13 mouse cellular contexts compared by ENCODE assay signal in genomic region chr8:121675701-121676100, GRCm38 (mm10). TPM values are rescaled to one million over a fixed set of nuclear protein-coding genes. Genes with fewer than 3 reads are reported as not detected.
DNase-seq lines count a peak whose midpoint lies in the region; ATAC-seq lines count a peak whose summit lies in the region.
"Had no signal": no experiment of that assay in that cellular context is flagged by ENCODE, and none has a peak within 500 bp of the region (broad histone marks: within the 10 kb centered on the region; RNA-seq: fewer than 3 reads in every experiment).

No protein-coding gene starts in this region.

- H3K27me3 ChIP-seq in kidney, embryonic 16.5 days (ENCODE audit: insufficient read depth, low read length), result no peaks in the 10 kb centered on the region
- H3K27me3 ChIP-seq in midbrain, embryonic 14.5 days (ENCODE audit: control insufficient read depth, insufficient read depth, low read length), result no peaks in the 10 kb centered on the region
- no peaks in the 10 kb centered on the region for H3K27me3 ChIP-seq in midbrain, embryonic 10.5 days (ENCODE audit: low read depth, poor library complexity, severe bottlenecking)
- H3K27me3 ChIP-seq: heart, embryonic 13.5 days; neural tube, embryonic 12.5 days had no signal

- no peak overlapping the region; the same call in 1 of the 2 replicates for H3K4me2 ChIP-seq in kidney, embryonic 16.5 days (replicated peaks; ENCODE audit: low read depth, low read length)
- no peak overlapping the region for H3K4me2 ChIP-seq in midbrain, embryonic 14.5 days (ENCODE audit: low read length)
- H3K4me2 ChIP-seq: heart, embryonic 13.5 days; neural tube, embryonic 12.5 days had no signal

- intact Hi-C loops in gastrocnemius, postnatal 36 days (cut with DNase I), result no loop called here

- DNase-seq in kidney, adult 18-20 months, result peak; percentile 76
- DNase-seq in R1 (ENCODE audit: low read depth, low spot score), result peak; percentile 35
- DNase-seq in gastrocnemius, postnatal 36 days, result peak; percentile 59 to 73
- peak; percentile 86 for DNase-seq in lung, postnatal 10 days
- DNase-seq in midbrain, embryonic 14.5 days, result no peak
- DNase-seq in midbrain, embryonic 10.5 days (ENCODE audit: low spot score), result no peak
- no peak for DNase-seq in thymus, adult 18-20 months
- DNase-seq: cerebellum, postnatal 36 days had no signal

- peaks cover 5% of the 10 kb centered on the region; the same call in 1 of the 2 replicates for H3K4me1 ChIP-seq in kidney, embryonic 16.5 days (ENCODE audit: insufficient read depth, low read length)
- H3K4me1 ChIP-seq in midbrain, embryonic 14.5 days (ENCODE audit: control insufficient read depth, insufficient read depth, low read length), result 0 out of 2 replicates have a peak, but pooled peaks cover 3% of the 10 kb centered on the region
- H3K4me1 ChIP-seq in midbrain, embryonic 10.5 days, result 0 out of 2 replicates have a peak, but pooled peaks cover 9% of the 10 kb centered on the region
- H3K4me1 ChIP-seq: heart, embryonic 13.5 days; neural tube, embryonic 12.5 days had no signal

- WGBS in kidney, embryonic 16.5 days, result 42% methylated on average over 20 of the region's 20 CpGs
- 66% methylated on average over 20 of the region's 20 CpGs for WGBS in midbrain, embryonic 14.5 days
- 63% methylated on average over 20 of the region's 20 CpGs for WGBS in midbrain, embryonic 10.5 days

- no peak for ATAC-seq in kidney, embryonic 16.5 days (ENCODE audit: low FRiP score, low TSS enrichment)
- no peak for ATAC-seq in midbrain, embryonic 14.5 days (ENCODE audit: low FRiP score, low TSS enrichment)

- no peak overlapping the region for H3K4me3 ChIP-seq in kidney, embryonic 16.5 days (ENCODE audit: low read length)
- no peak overlapping the region for H3K4me3 ChIP-seq in midbrain, embryonic 14.5 days (replicated peaks; ENCODE audit: low read depth, low read length)
- H3K4me3 ChIP-seq in midbrain, embryonic 10.5 days, result no peak overlapping the region
- H3K4me3 ChIP-seq: heart, embryonic 13.5 days; neural tube, embryonic 12.5 days had no signal

- H3K9me3 ChIP-seq in kidney, embryonic 16.5 days (ENCODE audit: low read length), result no peaks in the 10 kb centered on the region
- H3K9me3 ChIP-seq in midbrain, embryonic 14.5 days (ENCODE audit: control insufficient read depth, low read length), result no peaks in the 10 kb centered on the region
- H3K9me3 ChIP-seq in midbrain, embryonic 10.5 days (replicated peaks), result no peaks in the 10 kb centered on the region
- H3K9me3 ChIP-seq: heart, embryonic 13.5 days; neural tube, embryonic 12.5 days had no signal

- no peaks in the 10 kb centered on the region for H3K36me3 ChIP-seq in kidney, embryonic 16.5 days (ENCODE audit: insufficient read depth, low read length)
- H3K36me3 ChIP-seq in midbrain, embryonic 14.5 days (ENCODE audit: control insufficient read depth, insufficient read depth, low read length), result no peaks in the 10 kb centered on the region
- H3K36me3 ChIP-seq in midbrain, embryonic 10.5 days, result no peaks in the 10 kb centered on the region
- H3K36me3 ChIP-seq: heart, embryonic 13.5 days; neural tube, embryonic 12.5 days had no signal

- H3K9ac ChIP-seq in kidney, embryonic 16.5 days (replicated peaks; ENCODE audit: low read length), result no peak overlapping the region; the same call in 1 of the 2 replicates
- no peak overlapping the region for H3K9ac ChIP-seq in midbrain, embryonic 14.5 days (replicated peaks; ENCODE audit: low read length)
- H3K9ac ChIP-seq: heart, embryonic 13.5 days; neural tube, embryonic 12.5 days had no signal

- no peak overlapping the region for H3K27ac ChIP-seq in kidney, embryonic 16.5 days (ENCODE audit: low read length)
- H3K27ac ChIP-seq in midbrain, embryonic 14.5 days (replicated peaks; ENCODE audit: low read depth, low read length), result no peak overlapping the region
- H3K27ac ChIP-seq in midbrain, embryonic 10.5 days (replicated peaks), result no peak overlapping the region
- H3K27ac ChIP-seq: heart, embryonic 13.5 days; neural tube, embryonic 12.5 days; stomach, postnatal 0 days had no signal

RNA-seq across cellular contexts. Expression of gene Zcchc14, which starts 23.0 kb away (rescaled TPM):
- 16.4 and 17.8 TPM in 2 replicates for polyA plus RNA-seq in kidney, embryonic 16.5 days (2015; fragmentation: Nextera tagmentation; extraction: Ambion mirVana)
- total RNA-seq in gastrocnemius, postnatal 36 days (2021), result 10 to 100 TPM; 14.2 to 17.2 TPM
- polyA plus RNA-seq in midbrain, embryonic 14.5 days (2014; fragmentation: Nextera tagmentation; extraction: Ambion mirVana), result 39.0 and 43.4 TPM in 2 replicates
- 14.9 and 18.6 TPM in 2 replicates for polyA plus RNA-seq in midbrain, embryonic 10.5 days (2016; fragmentation: Nextera tagmentation; extraction: Ambion mirVana)

RNA-seq across cellular contexts. Expression of gene Jph3, which starts 53.7 kb away (rescaled TPM):
- 0.65 and 1.3 TPM in 2 replicates for polyA plus RNA-seq in kidney, embryonic 16.5 days (2015; fragmentation: Nextera tagmentation; extraction: Ambion mirVana)
- total RNA-seq in gastrocnemius, postnatal 36 days (2021), result not detected
- polyA plus RNA-seq in midbrain, embryonic 14.5 days (2014; fragmentation: Nextera tagmentation; extraction: Ambion mirVana), result 73.5 and 86.4 TPM in 2 replicates
- polyA plus RNA-seq in midbrain, embryonic 10.5 days (2016; fragmentation: Nextera tagmentation; extraction: Ambion mirVana), result 11.9 and 18.7 TPM in 2 replicates
- total RNA-seq: MEL had no signal

Comparison
In these comparisons a context has a peak if more than half of its experiments do, and no peak if none do; other contexts are left out.
1. DNase-seq: peak in kidney, adult 18-20 months (single experiment), R1 (single experiment), gastrocnemius, postnatal 36 days (2 of 2) and lung, postnatal 10 days (single experiment); none in midbrain, embryonic 14.5 days (single experiment), midbrain, embryonic 10.5 days (single experiment) and thymus, adult 18-20 months (0 of 2).